Mouse (Mus musculus): ENCODE measurements around the gene Grid1.

- no peak for TF ChIP-seq CTCF (IDR thresholded peaks at IDR 0.05; ENCODE audit: low read depth)
- no peak for TF ChIP-seq EP300 (IDR thresholded peaks at IDR 0.05; ENCODE audit: low read depth)
These were observed 27.7 kb downstream of the Grid1 start for GRCm38 (mm10) chr14:34847625-34848024.
